Mouse (Mus musculus): Measurements from ENCODE around the gene Chd9.
A peak's percentile ranks its signal among the peaks of the same experiment; 100 is the strongest.
"Not testable (repeated sequence)": the region's sequence is repeated elsewhere in the genome, so short reads cannot be mapped to it uniquely, and the experiment has no call there.

Gene Chd9

DNA sequence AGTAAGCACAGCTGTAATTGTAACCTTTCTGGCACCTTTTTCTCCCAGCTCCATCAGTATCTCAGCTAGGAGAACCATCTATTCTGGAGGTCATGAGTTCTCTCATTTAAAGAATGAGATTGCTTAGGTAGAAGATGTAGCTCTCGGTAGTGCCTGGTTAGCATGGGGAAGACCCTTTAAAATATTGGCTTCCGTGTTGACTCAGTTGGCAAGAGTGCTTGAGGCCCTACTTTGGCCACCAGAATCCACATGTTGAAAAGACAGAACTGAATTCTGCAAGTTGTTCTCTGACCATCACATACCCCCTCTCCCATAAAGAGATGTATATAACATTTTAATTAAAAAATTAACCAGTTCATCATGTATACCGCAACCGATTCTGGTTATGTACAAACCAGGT, 78.8 kb downstream of the Chd9 start:
- no peak for DNase-seq (ENCODE audit: low read depth, low spot score)

DNA sequence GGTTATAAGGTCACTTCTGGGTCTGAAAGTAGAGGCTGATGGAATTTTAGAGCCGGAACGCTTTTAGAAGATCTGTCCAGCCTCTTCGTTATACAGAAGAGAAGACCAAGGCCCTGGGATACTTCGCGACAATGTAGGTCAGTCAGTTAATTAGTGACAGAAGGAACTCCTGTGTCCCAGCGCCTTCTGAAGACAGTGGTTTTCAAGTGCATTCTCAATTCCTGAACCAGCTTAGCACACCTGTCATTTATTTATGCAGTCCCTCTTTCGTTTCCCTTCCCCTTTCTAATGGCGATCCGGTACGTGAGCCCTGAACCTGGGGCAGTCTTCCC, 79.3 kb downstream of the Chd9 start:
- no peak for DNase-seq (ENCODE audit: low read depth, low spot score)

DNA sequence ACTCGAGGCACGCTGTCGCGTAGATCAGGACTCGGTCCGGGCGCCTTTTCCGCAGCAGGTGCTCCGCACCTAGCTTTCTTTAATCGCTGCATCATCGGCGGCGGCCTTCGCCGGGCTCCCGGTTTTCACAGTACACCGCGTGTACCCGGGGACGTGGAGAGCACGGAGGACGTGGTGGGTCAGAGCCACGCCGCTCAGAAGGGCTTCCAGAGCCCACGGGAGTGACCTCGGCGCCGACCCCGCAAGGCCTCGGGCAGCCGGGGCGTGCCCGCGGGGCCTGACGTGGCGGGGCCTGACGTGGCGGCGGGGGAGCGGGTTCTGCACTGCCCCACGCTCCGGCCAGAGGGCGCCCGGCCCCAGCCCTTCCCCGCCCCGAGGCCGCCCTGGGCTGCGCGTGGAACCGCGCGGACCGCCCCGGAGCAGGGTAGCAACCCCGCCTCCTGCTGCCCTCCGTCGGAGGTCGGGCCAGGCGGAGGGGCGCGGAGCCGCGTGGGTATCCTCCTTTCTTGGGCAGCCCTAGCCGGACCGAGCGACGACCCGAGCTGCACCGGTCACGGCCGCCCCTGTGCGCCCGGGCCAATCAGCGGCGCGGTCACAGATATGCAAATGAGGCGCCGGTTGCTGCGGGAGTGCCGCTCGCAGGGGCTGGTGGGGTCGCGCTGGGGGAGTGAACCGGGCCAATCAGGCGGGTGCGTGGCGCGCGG, 79.8 kb downstream of the Chd9 start:
- DNase-seq (ENCODE audit: low read depth, low spot score) = peak; percentile 70

GRCm38 (mm10) chr8:90908580-90909471, 80.7 kb downstream of the Chd9 start:
- no peak for DNase-seq (ENCODE audit: low read depth, low spot score)

DNA sequence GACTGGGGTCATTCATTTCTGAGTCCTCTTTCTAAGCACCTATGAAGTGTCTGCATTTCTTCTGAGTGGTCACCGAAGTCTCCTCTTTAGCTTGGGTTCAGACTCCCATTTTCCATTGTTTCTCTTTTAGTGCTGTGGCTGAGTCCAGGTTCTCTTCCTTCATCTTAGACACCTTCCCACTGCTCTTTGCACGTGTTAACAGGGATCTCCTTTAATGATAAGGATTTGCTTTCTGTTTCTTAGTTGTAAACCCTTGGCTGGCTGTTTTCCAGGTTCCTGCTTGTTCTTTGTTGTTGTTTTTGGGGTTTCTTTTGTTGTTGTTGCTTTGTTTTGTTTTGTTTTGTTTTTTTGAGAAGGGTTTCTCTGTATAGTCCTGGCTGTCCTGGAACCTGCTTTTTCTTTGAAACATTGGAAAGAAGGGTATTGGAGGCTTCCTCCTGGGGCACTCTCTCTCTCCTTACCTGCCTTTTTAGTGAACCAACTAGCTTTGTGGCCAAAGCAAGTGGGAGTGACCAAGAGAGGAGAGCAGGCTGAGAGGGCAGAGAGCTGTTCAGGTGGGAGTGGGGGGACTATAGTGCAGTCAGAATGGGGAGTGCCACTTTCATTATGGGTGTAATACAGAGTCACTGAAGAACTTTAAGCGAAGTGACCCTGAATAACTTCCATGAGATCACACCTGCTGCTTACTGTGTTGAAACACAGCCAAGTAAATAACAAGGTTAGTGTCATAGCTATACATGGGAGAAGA, 95.2 kb downstream of the Chd9 start:
- DNase-seq (ENCODE audit: low read depth, low spot score) = no peak

DNA sequence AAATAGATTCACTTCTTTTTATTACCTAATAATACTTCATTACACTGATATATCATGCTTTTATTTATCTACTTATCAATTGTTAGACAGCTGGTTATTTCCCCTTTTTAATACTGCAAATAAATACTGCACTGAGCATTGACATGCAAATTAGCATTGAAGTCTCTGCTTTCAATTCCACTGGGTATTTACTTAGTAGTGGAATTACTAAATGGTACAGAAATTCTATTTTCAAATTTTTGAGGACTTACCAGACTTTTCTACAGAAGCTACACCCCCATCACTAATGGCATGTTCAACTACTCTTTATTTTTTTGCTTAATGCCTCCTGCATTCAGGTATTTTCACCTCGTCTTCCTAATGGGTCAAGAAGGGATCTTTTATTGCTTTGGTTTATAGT, 100.3 kb downstream of the Chd9 start:
- DNase-seq (ENCODE audit: low read depth, low spot score) = no peak

DNA sequence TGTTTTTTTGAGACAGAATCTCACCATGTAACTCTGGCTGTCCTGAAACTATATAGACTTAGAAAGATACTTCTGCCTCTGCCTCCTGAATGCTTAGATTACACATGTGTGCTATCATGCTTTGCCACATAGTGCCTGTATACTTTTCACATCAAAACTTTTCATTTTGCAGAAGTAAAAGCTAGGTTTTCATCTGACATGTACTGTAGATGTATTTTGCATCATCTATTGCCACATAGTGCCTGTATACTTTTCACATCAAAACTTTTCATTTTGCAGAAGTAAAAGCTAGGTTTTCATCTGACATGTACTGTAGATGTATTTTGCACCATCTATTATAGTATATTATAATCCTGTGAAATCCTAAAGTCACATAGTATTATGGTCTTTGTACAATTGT, 102.0 kb downstream of the Chd9 start:
- DNase-seq (ENCODE audit: low read depth, low spot score) = not testable (repeated sequence)

DNA sequence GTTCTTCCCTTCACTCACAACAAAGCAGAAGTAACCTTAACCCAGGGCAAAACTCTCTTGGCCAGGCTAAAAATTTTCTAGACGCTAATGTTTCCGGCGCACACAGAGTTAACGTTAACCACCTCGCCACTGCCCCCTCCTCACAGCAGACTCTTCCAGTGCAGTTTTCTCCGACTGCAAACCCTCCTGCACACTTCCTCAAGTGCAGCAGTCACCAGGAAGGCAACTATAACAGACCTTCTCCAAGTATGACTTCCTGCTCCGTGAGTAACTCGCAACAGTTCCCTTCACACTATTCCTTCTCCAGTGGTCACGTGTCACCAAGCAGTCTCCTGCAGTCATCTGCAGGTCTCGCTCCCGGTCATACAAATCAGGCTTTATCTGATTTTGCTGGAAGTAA, 104.8 kb downstream of the Chd9 start:
- no peak for DNase-seq (ENCODE audit: low read depth, low spot score)

- DNase-seq (ENCODE audit: low read depth, low spot score) = no peak
These were observed 106.6 kb downstream of the Chd9 start for GRCm38 (mm10) chr8:90934786-90935185.

- no peak for DNase-seq (ENCODE audit: low read depth, low spot score)
These were observed 108.7 kb downstream of the Chd9 start for GRCm38 (mm10) chr8:90936840-90937239.

GRCm38 (mm10) chr8:90938352-90938930, 110.3 kb downstream of the Chd9 start:
- no peak for DNase-seq (ENCODE audit: low read depth, low spot score)

GRCm38 (mm10) chr8:90939867-90940266, 111.7 kb downstream of the Chd9 start:
- no peak for DNase-seq (ENCODE audit: low read depth, low spot score)

DNA sequence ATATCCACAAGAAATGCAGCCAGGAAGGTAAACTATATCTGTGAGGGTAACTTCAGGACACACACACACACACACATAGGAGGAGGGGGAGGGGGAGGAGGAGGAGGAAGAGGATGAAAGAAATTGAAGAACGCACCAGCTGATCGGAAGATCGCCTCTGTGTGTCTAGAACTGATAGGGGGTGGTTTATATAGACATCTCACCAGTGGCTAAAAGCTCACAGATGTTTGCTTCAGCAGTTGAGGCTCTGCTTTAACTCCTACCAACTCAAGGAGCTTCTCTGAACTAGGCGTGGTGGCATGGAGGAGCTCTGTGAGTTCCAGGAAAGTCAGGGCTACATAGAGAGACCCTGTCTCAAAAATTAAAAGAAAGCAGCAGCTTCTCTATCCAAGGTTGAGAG, 115.6 kb downstream of the Chd9 start:
- no peak for DNase-seq (ENCODE audit: low read depth, low spot score)

DNA sequence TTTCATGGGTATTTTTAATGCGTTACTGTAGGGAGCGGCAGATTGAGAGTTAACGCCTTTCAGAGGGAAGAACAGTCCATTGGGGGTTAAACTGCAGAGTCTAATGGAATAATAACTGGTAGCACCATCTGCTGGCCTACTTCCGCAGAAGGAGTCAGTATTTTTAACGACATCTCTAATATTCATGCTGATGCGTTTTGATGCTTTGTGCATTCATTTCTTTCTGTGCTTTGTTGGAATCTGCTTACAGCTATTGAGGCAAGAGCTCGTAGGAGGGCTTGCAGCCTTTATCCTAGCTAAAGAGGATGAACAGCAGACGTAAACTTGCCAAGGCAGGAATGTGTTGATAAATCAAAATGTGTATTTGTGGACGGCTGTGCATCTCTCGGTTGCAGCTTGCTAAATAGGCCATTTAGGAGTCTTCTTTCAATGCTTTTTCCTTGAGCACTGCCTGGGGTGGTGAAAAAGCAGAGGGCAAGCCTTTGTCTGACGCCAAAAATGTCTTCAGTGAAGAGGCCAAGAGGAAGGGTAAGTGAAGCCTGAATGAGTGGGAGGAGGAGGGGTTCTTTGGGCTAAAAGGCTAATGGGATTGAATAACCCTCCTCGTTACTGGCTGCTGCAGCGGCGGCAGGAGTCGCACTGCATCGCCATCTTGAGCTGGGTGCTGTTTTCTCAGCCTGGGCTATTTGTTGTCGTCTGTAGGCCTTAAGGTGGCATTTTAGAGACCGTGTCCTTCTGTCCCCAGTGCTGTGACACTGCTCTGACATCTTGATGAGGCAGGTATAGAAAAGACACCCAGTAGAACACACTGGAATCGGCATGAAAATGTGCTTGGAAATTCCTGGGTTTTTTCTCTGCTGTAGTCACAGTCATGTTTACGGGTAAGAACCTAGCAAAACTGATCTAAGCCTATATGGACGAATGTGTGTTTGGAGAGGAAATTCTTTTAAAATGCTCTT, 126.9 kb downstream of the Chd9 start:
- DNase-seq (ENCODE audit: low read depth, low spot score) = peak; percentile 76

- DNase-seq (ENCODE audit: low read depth, low spot score) = no peak
These were observed 127.6 kb downstream of the Chd9 start for GRCm38 (mm10) chr8:90955761-90956136.

DNA sequence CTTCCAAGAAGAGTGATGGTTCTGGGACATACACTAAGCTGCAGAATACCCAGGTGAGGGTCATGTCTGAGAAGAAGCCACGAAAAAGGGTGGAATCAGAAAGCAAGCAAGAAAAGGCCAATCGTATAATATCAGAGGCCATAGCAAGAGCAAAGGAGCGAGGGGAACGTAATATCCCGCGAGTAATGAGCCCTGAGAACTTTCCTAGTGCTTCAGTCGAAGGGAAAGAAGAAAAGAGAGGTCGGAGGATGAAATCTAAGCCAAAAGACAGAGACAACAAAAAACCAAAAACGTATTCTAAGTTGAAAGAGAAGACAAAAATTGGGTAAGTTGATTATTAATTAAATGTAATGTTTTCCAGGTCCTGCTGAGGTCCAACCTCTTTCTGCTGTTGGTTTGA, 128.2 kb downstream of the Chd9 start:
- no peak for DNase-seq (ENCODE audit: low read depth, low spot score)

- DNase-seq (ENCODE audit: low read depth, low spot score) = no peak
These were observed 129.6 kb downstream of the Chd9 start for GRCm38 (mm10) chr8:90957711-90958110.

DNA sequence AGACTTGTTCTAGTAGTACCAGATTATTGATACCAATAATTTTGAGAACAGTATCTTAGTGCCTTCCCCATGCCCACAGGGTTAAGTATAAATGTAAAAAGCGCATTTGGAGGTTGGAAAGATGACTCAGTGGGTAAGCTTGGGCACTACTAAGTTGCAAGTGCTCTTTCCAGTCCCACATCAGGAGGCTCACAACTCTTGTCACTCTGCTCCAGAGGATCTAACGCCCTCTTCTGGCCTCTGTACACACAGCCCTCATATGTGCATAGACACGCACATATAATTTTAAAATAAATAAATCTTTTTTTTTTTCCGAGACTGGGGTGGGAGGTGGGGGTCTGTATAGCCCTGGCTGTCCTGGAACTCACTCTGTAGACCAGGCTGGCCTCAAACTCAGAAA, 131.6 kb downstream of the Chd9 start:
- no peak for DNase-seq (ENCODE audit: low read depth, low spot score)

- DNase-seq (ENCODE audit: low read depth, low spot score) = no peak
These were observed 133.5 kb downstream of the Chd9 start for GRCm38 (mm10) chr8:90961603-90962002.

GRCm38 (mm10) chr8:90964044-90964443, 135.9 kb downstream of the Chd9 start:
- no peak for DNase-seq (ENCODE audit: low read depth, low spot score)

Measured in brain, embryonic 18.5 days (tissue).